Mouse (Mus musculus) kidney, embryonic 14.5 days (tissue): ENCODE measurements around the gene Ccdc74a. TPM values are rescaled to one million over a fixed set of nuclear protein-coding genes. Genes with fewer than 3 reads are reported as not detected.
"Not testable (repeated sequence)": the region's sequence is repeated elsewhere in the genome, so short reads cannot be mapped to it uniquely, and the experiment has no call there.

Source experiments
- ATAC-seq: fragments of 200-750 bp; cut with Nextera tagmentation; 2 replicates; pipeline ENCODE4 v1.8.0; 2017; ENCODE audit warnings: moderate number of reproducible peaks, mild to moderate bottlenecking, moderate TSS enrichment, moderate library complexity; ENCODE audit not compliant: low FRiP score, low TSS enrichment
- H3K27ac ChIP-seq: fragments of 300-500 bp; sonication (generic); 2 replicates; pipeline ENCODE4 v1.5.1; 2014; ENCODE audit warnings: low read depth, mild to moderate bottlenecking, low read length, moderate library complexity, mixed read lengths
- H3K27me3 ChIP-seq: fragments of 300-500 bp; sonication (generic); 2 replicates; pipeline ENCODE4 v1.6.1; 2014; ENCODE audit warnings: mild to moderate bottlenecking, low read length; ENCODE audit not compliant: control insufficient read depth, insufficient read depth
- H3K36me3 ChIP-seq: fragments of 300-500 bp; sonication (generic); 2 replicates; pipeline ENCODE4 v1.6.1; 2014; ENCODE audit warnings: low read length, mixed read lengths; ENCODE audit not compliant: control insufficient read depth, insufficient read depth
- H3K4me1 ChIP-seq: fragments of 300-500 bp; sonication (generic); 2 replicates; pipeline ENCODE4 v1.6.1; 2014; ENCODE audit warnings: low read length, mixed read lengths; ENCODE audit not compliant: control insufficient read depth, insufficient read depth
- H3K4me2 ChIP-seq: fragments of 300-500 bp; sonication (generic); replicated peaks from 2 replicates; pipeline ENCODE4 v1.6.1; 2014; ENCODE audit warnings: low read depth, mild to moderate bottlenecking, low read length
- H3K4me3 ChIP-seq: fragments of 300-500 bp; sonication (generic); 2 replicates; pipeline ENCODE4 v1.5.1; 2014; ENCODE audit warnings: mild to moderate bottlenecking, low read length
- H3K9ac ChIP-seq: fragments of 300-500 bp; sonication (generic); 2 replicates; pipeline ENCODE4 v1.6.1; 2014; ENCODE audit warnings: low read depth, mild to moderate bottlenecking, low read length, moderate library complexity
- H3K9me3 ChIP-seq: fragments of 300-500 bp; sonication (generic); 2 replicates; pipeline ENCODE4 v1.6.1; 2016; ENCODE audit warnings: low read length; ENCODE audit not compliant: control insufficient read depth
- WGBS: fragments of 180-500 bp; shearing (Covaris S2); extraction: QIAGEN DNeasy Blood & Tissue Kit; methylation state at CpG from one replicate; pipeline ENCODE4 v1.1.7; 2014; 5-methylcytosine and 5-hydroxymethylcytosine counted together
- polyA plus RNA-seq: library from polyadenylated mRNA; unstranded; fragments of >200 nt; fragmentation: Nextera tagmentation; extraction: Ambion mirVana; gene quantifications from 2 replicates; pipeline ENCODE4 v1.2.1, GENCODE M21; 2014

Ccdc74a gene
- polyA plus RNA-seq, result 7.0 and 8.6 TPM in 2 replicates

GRCm38 (mm10) chr16:17646310-17647114 is at the start of gene Ccdc74a:
Gene Ccdc74a (plus strand): TSS chr16:17646470.
- peaks cover 40% of the 10 kb centered on the region for H3K36me3 ChIP-seq
- peak within 1 kb of the TSS; percentile 89 for H3K4me2 ChIP-seq
- H3K27me3 ChIP-seq, result no peaks in the 10 kb centered on the region
- peak within 1 kb of the TSS; percentile 49 for H3K4me3 ChIP-seq
- WGBS, result 2% methylated on average over 55 of the region's 65 CpGs
- H3K9me3 ChIP-seq, result no peaks in the 10 kb centered on the region
- 0 out of 2 replicates have a peak, but pooled peaks cover 12% of the 10 kb centered on the region for H3K4me1 ChIP-seq
- ATAC-seq, result peak; percentile 98
- peak within 1 kb of the TSS; percentile 63 for H3K9ac ChIP-seq
- H3K27ac ChIP-seq, result peak within 1 kb of the TSS; percentile 65; the same call in 1 of the 2 replicates

- ATAC-seq, result no peak
- Histone ChIP-seq H3K27me3 (no peaks in the 10 kb centered on the region), H3K4me1 (no peaks in the 10 kb centered on the region), H3K9ac (no peak overlapping the region), H3K27ac (no peak overlapping the region), H3K4me2 (no peak overlapping the region), H3K36me3 (no peaks in the 10 kb centered on the region), H3K9me3 (no peaks in the 10 kb centered on the region), H3K4me3 (no peak overlapping the region)
- WGBS, result 49% methylated on average over 3 of the region's 3 CpGs
These were observed 45.2 kb upstream of the Ccdc74a start for GRCm38 (mm10) chr16:17600944-17601562.

GRCm38 (mm10) chr16:17604941-17605340 is 41.3 kb upstream of the Ccdc74a start:
- Histone ChIP-seq H3K27ac (no peak overlapping the region), H3K9me3 (no peaks in the 10 kb centered on the region), H3K4me1 (no peaks in the 10 kb centered on the region), H3K4me3 (no peak overlapping the region), H3K27me3 (no peaks in the 10 kb centered on the region), H3K9ac (no peak overlapping the region), H3K36me3 (no peaks in the 10 kb centered on the region), H3K4me2 (no peak overlapping the region)
- no peak for ATAC-seq
- 76% methylated on average over 4 of the region's 4 CpGs for WGBS

- H3K4me3 ChIP-seq, result no peak overlapping the region
- WGBS, result 74% methylated on average over 5 of the region's 5 CpGs
- H3K9ac ChIP-seq, result no peak overlapping the region
- no peak for ATAC-seq
- H3K27ac ChIP-seq, result no peak overlapping the region
- no peaks in the 10 kb centered on the region for H3K9me3 ChIP-seq
- no peaks in the 10 kb centered on the region for H3K36me3 ChIP-seq
- H3K4me2 ChIP-seq, result no peak overlapping the region
- H3K27me3 ChIP-seq, result no peaks in the 10 kb centered on the region
- H3K4me1 ChIP-seq, result no peaks in the 10 kb centered on the region
These were observed 40.6 kb upstream of the Ccdc74a start for GRCm38 (mm10) chr16:17605684-17606083.

- Histone ChIP-seq H3K9me3 (no peaks in the 10 kb centered on the region), H3K4me2 (no peak overlapping the region), H3K27me3 (no peaks in the 10 kb centered on the region), H3K9ac (no peak overlapping the region), H3K4me3 (no peak overlapping the region), H3K27ac (no peak overlapping the region), H3K36me3 (no peaks in the 10 kb centered on the region), H3K4me1 (no peaks in the 10 kb centered on the region)
- no peak for ATAC-seq
- WGBS, result 74% methylated on average over 4 of the region's 4 CpGs
These were observed 34.9 kb upstream of the Ccdc74a start for GRCm38 (mm10) chr16:17611383-17611782.

GRCm38 (mm10) chr16:17614740-17615139 is 31.5 kb upstream of the Ccdc74a start:
- not testable (repeated sequence) for H3K27ac ChIP-seq, ATAC-seq, H3K4me2 ChIP-seq, H3K4me3 ChIP-seq, H3K36me3 ChIP-seq, H3K4me1 ChIP-seq, H3K27me3 ChIP-seq, H3K9me3 ChIP-seq, H3K9ac ChIP-seq
- 91% methylated on average over 6 of the region's 6 CpGs for WGBS

- ATAC-seq, result no peak
- WGBS, result 87% methylated on average over 5 of the region's 5 CpGs
These were observed 30.1 kb upstream of the Ccdc74a start for GRCm38 (mm10) chr16:17616212-17616611.

GRCm38 (mm10) chr16:17617922-17618565 is 28.2 kb upstream of the Ccdc74a start:
- WGBS, result 11% methylated on average over 13 of the region's 13 CpGs
- Histone ChIP-seq H3K27me3 (no peaks in the 10 kb centered on the region), H3K36me3 (peaks cover 12% of the 10 kb centered on the region; the same call in 1 of the 2 replicates), H3K4me3 (no peak overlapping the region), H3K9me3 (no peaks in the 10 kb centered on the region), H3K27ac (no peak overlapping the region), H3K9ac (no peak overlapping the region), H3K4me1 (peaks cover 9% of the 10 kb centered on the region; the same call in 1 of the 2 replicates), H3K4me2 (no peak overlapping the region; the same call in 1 of the 2 replicates)
- ATAC-seq, result peak; percentile 73

More at GRCm38 (mm10) chr16:17616212-17616611, 30.1 kb upstream of the Ccdc74a start:
- Histone ChIP-seq H3K27me3 (no peaks in the 10 kb centered on the region), H3K4me3 (no peak overlapping the region), H3K36me3 (no peaks in the 10 kb centered on the region), H3K27ac (no peak overlapping the region), H3K9me3 (no peaks in the 10 kb centered on the region), H3K9ac (no peak overlapping the region), H3K4me1 (peaks cover 9% of the 10 kb centered on the region; the same call in 1 of the 2 replicates), H3K4me2 (no peak overlapping the region)
